In the genomic region with DNA sequence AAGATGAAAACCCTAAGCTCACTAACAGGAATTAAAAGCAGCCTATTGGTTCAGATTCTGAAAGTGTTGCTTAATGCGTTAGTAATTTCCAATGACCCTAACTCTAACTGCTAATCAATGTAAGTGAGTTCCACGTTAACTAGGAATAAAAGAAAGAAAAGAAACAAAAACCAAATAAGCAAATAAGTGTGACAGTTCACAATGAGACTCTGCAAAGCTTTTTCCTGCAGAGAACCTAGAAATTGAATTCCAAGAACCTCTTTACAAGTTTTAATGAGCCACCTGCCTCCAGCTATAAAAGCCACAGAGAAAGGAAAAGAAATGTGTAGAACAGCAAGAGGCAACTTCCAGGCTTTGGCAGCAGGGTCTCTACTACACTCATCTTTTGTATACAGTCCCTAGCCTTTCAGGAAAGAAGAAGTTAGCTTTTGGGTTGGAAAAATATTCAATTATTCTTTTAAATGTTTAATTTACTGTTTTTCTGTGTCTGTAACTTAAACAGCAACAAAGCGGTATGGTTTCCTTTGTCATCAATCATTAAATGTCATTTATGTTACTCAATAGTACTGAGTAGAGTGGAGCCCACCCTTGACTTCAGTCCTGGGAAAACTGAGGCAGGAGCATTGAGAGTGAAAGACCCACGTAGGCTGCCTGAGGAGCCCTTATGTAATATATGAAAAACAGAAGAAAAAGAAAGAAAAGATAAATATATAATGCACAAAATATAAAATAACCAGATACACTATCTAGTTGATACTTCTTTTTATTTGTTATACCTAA, we compare ENCODE assay signal across 29 mouse cellular contexts.
DNase-seq lines count a peak whose midpoint lies in the region; ATAC-seq and TF ChIP-seq lines count a peak whose summit lies in the region.
"Had no signal": no experiment of that assay in that cellular context is flagged by ENCODE, and none has a peak within 500 bp of the region (broad histone marks: within the 10 kb centered on the region; RNA-seq: fewer than 3 reads in every experiment).

No protein-coding gene starts in this region.

- H3K4me2 ChIP-seq in forebrain, embryonic 12.5 days = no peak overlapping the region
- no peak overlapping the region for H3K4me2 ChIP-seq in forebrain, postnatal 0 days (ENCODE audit: low read depth)
- H3K4me2 ChIP-seq: embryonic facial prominence, embryonic 13.5 days; heart, embryonic 15.5 days; hindbrain, embryonic 12.5 days; intestine, embryonic 15.5 days; limb, embryonic 12.5 days; liver, embryonic 11.5 days; lung, embryonic 15.5 days; midbrain, embryonic 11.5 days had no signal

- peaks cover 16% of the 10 kb centered on the region for H3K27me3 ChIP-seq in forebrain, embryonic 12.5 days
- H3K27me3 ChIP-seq in forebrain, postnatal 0 days (ENCODE audit: insufficient read depth, low read length) = no peaks in the 10 kb centered on the region
- H3K27me3 ChIP-seq: embryonic facial prominence, embryonic 13.5 days; heart, embryonic 15.5 days; hindbrain, embryonic 12.5 days; intestine, embryonic 15.5 days; limb, embryonic 12.5 days; lung, embryonic 15.5 days had no signal

- DNase-seq in frontal cortex, postnatal 25 days (ENCODE audit: low spot score in 2 of 2) = no peak
- peak; percentile 30 for DNase-seq in brain, adult 2 months (ENCODE audit: low read depth, low spot score)
- peak; percentile 20 for DNase-seq in forebrain, postnatal 0 days
- no peak for DNase-seq in right cerebral cortex, postnatal 36 days (ENCODE audit: low spot score in 2 of 2)
- DNase-seq: adrenal gland, postnatal 25 days; cerebellum, adult 2 months; cerebellum, postnatal 14 days; gastrocnemius, adult 2 months; kidney, adult 8-10 months; right cerebral cortex, adult 18-20 months; right cerebral cortex, postnatal 4 days; thymus, adult 2 months; thymus, postnatal 36 days had no signal

- H3K9me3 ChIP-seq in forebrain, embryonic 12.5 days = no peaks in the 10 kb centered on the region
- no peaks in the 10 kb centered on the region for H3K9me3 ChIP-seq in forebrain, postnatal 0 days (ENCODE audit: low read length)
- H3K9me3 ChIP-seq: embryonic facial prominence, embryonic 13.5 days; heart, embryonic 10.5 days; heart, embryonic 15.5 days; hindbrain, embryonic 12.5 days; intestine, embryonic 15.5 days; limb, embryonic 12.5 days; lung, embryonic 15.5 days had no signal

- no peaks in the 10 kb centered on the region for H3K36me3 ChIP-seq in forebrain, embryonic 12.5 days (replicated peaks)
- H3K36me3 ChIP-seq in forebrain, postnatal 0 days (ENCODE audit: insufficient read depth) = no peaks in the 10 kb centered on the region
- H3K36me3 ChIP-seq: embryonic facial prominence, embryonic 13.5 days; heart, embryonic 10.5 days; heart, embryonic 15.5 days; hindbrain, embryonic 12.5 days; intestine, embryonic 15.5 days; limb, embryonic 12.5 days; lung, embryonic 15.5 days had no signal

- H3K4me1 ChIP-seq in forebrain, embryonic 12.5 days = no peaks in the 10 kb centered on the region
- no peaks in the 10 kb centered on the region for H3K4me1 ChIP-seq in forebrain, postnatal 0 days (ENCODE audit: insufficient read depth)
- H3K4me1 ChIP-seq: embryonic facial prominence, embryonic 13.5 days; heart, embryonic 10.5 days; heart, embryonic 15.5 days; hindbrain, embryonic 12.5 days; intestine, embryonic 15.5 days; limb, embryonic 12.5 days; lung, embryonic 15.5 days had no signal

- WGBS in forebrain, embryonic 12.5 days = 20% methylated on average over 4 of the region's 4 CpGs
- 13% methylated on average over 4 of the region's 4 CpGs for WGBS in forebrain, postnatal 0 days

- H3K9ac ChIP-seq in forebrain, embryonic 12.5 days = no peak overlapping the region
- no peak overlapping the region for H3K9ac ChIP-seq in forebrain, postnatal 0 days
- H3K9ac ChIP-seq: embryonic facial prominence, embryonic 13.5 days; heart, embryonic 15.5 days; hindbrain, embryonic 12.5 days; intestine, embryonic 15.5 days; limb, embryonic 12.5 days; lung, embryonic 15.5 days had no signal

- ATAC-seq in frontal cortex, adult (ENCODE audit: low TSS enrichment) = peak; percentile 95
- peak; percentile 78; the same call in 1 of the 2 replicates for ATAC-seq in forebrain, embryonic 12.5 days (ENCODE audit: low FRiP score)
- ATAC-seq in forebrain, postnatal 0 days = peak; percentile 63
- no peak for ATAC-seq in granulocyte monocyte progenitor cell, adult 5-6 weeks (replicated peaks; ENCODE audit: poor library complexity, severe bottlenecking)
- ATAC-seq: CD4-positive, CD25-positive, alpha-beta regulatory T cell, adult 4 months; hindbrain, postnatal 0 days; intestine, embryonic 15.5 days had no signal

- H3K4me3 ChIP-seq in forebrain, embryonic 12.5 days (replicated peaks) = no peak overlapping the region
- no peak overlapping the region for H3K4me3 ChIP-seq in forebrain, postnatal 0 days (ENCODE audit: low read depth, low read length)
- H3K4me3 ChIP-seq: embryonic facial prominence, embryonic 13.5 days; gastrocnemius, adult 2 months; heart, embryonic 10.5 days; heart, embryonic 15.5 days; hindbrain, embryonic 12.5 days; intestine, embryonic 15.5 days; limb, embryonic 12.5 days; lung, embryonic 15.5 days had no signal

- no peak overlapping the region for H3K27ac ChIP-seq in forebrain, embryonic 12.5 days
- H3K27ac ChIP-seq in forebrain, postnatal 0 days (ENCODE audit: low read depth, low read length) = no peak overlapping the region
- H3K27ac ChIP-seq: embryonic facial prominence, embryonic 13.5 days; gastrocnemius, adult 2 months; heart, embryonic 10.5 days; heart, embryonic 15.5 days; hindbrain, embryonic 12.5 days; hindbrain, postnatal 0 days; intestine, embryonic 15.5 days; kidney, postnatal 0 days; limb, embryonic 12.5 days; lung, embryonic 15.5 days; stomach, postnatal 0 days had no signal

- no peak for TF ChIP-seq CTCF in forebrain, postnatal 0 days (IDR thresholded peaks at IDR 0.05; ENCODE audit: low read depth)

Comparison
In these comparisons a context has a peak if more than half of its experiments do, and no peak if none do; other contexts are left out.
1. DNase-seq: peak in brain, adult 2 months (single experiment) and forebrain, postnatal 0 days (single experiment); none in frontal cortex, postnatal 25 days (0 of 2) and right cerebral cortex, postnatal 36 days (0 of 2).